Mouse (Mus musculus): ENCODE data around the gene Ankrd34a.
"Not testable (repeated sequence)": the region's sequence is repeated elsewhere in the genome, so short reads cannot be mapped to it uniquely, and the experiment has no call there.

Gene Ankrd34a

GRCm38 (mm10) chr3:96581771-96582515 lies 14.5 kb upstream of the Ankrd34a start:
- no peak for DNase-seq

GRCm38 (mm10) chr3:96583386-96583785 lies 13.1 kb upstream of the Ankrd34a start:
- no peak for DNase-seq

- no peak for DNase-seq
These were observed 5.8 kb upstream of the Ankrd34a start for GRCm38 (mm10) chr3:96590657-96591056.

GRCm38 (mm10) chr3:96593374-96593773 lies 3.1 kb upstream of the Ankrd34a start:
- peak; percentile 41 for DNase-seq

GRCm38 (mm10) chr3:96593790-96594560 lies 2.5 kb upstream of the Ankrd34a start, which contains the start of gene Polr3gl:
Gene Polr3gl, minus strand, starts transcription at chr3:96594181.
- DNase-seq: peak; percentile 95

GRCm38 (mm10) chr3:96594851-96595250 lies 1.6 kb upstream of the Ankrd34a start:
- DNase-seq: no peak

- DNase-seq: no peak
These were observed 775 bp upstream of the Ankrd34a start for GRCm38 (mm10) chr3:96595661-96596060.

GRCm38 (mm10) chr3:96596855-96597254 lies 419 bp downstream of the Ankrd34a start:
- DNase-seq: no peak

- DNase-seq: no peak
These were observed 1.0 kb downstream of the Ankrd34a start for GRCm38 (mm10) chr3:96597435-96597891.

- peak; percentile 63 for DNase-seq
These were observed 2.0 kb downstream of the Ankrd34a start for GRCm38 (mm10) chr3:96598156-96599068.

GRCm38 (mm10) chr3:96599069-96599393 lies 2.6 kb downstream of the Ankrd34a start:
- no peak for DNase-seq

GRCm38 (mm10) chr3:96599411-96599810 lies 3.0 kb downstream of the Ankrd34a start:
- no peak for DNase-seq

- peak; percentile 91 for DNase-seq
These were observed 4.3 kb downstream of the Ankrd34a start, which contains the start of gene Lix1l for GRCm38 (mm10) chr3:96600639-96601250. Gene Lix1l, plus strand, starts transcription at chr3:96601149.

- peak; percentile 75 for DNase-seq
These were observed 4.9 kb downstream of the Ankrd34a start for GRCm38 (mm10) chr3:96601251-96601787.

GRCm38 (mm10) chr3:96601941-96602703 lies 5.7 kb downstream of the Ankrd34a start:
- peak; percentile 49 for DNase-seq

- DNase-seq: no peak
These were observed 6.3 kb downstream of the Ankrd34a start for GRCm38 (mm10) chr3:96602704-96603084.

GRCm38 (mm10) chr3:96603311-96603710 lies 6.9 kb downstream of the Ankrd34a start:
- DNase-seq: no peak

- not testable (repeated sequence) for DNase-seq
These were observed 9.6 kb downstream of the Ankrd34a start for GRCm38 (mm10) chr3:96606007-96606406.

- DNase-seq: no peak
These were observed 10.2 kb downstream of the Ankrd34a start for GRCm38 (mm10) chr3:96606618-96607017.

- DNase-seq: no peak
These were observed 21.5 kb downstream of the Ankrd34a start for GRCm38 (mm10) chr3:96617941-96618340.

- DNase-seq: no peak
These were observed 26.8 kb downstream of the Ankrd34a start for GRCm38 (mm10) chr3:96623201-96623600.
